Mouse (Mus musculus): ENCODE data around the gene Prr36.

- TF ChIP-seq CTCF (IDR thresholded peaks at IDR 0.05; ENCODE audit: low read depth) (no peak), EP300 (IDR thresholded peaks at IDR 0.05; ENCODE audit: low read depth) (no peak)
These were observed 3.9 kb downstream of the Prr36 start for GRCm38 (mm10) chr8:4213210-4214005.
